Mouse (Mus musculus): ENCODE results near the gene Ngf.

GRCm38 (mm10) chr3:102509601-102510000 is 39.9 kb downstream of the Ngf start:
- no peak for TF ChIP-seq POLR2A (IDR thresholded peaks at IDR 0.05; ENCODE audit: borderline replicate concordance, insufficient read depth, low read length)
- no peak for TF ChIP-seq CTCF (IDR thresholded peaks at IDR 0.05; ENCODE audit: borderline replicate concordance, insufficient read depth, low read depth, low read length)
